Mouse (Mus musculus) ovary, postnatal 10 days (tissue): ENCODE measurements around the gene Myo1b.

ENCODE experiments used
- DNase-seq: peaks from one replicate; pipeline ENCODE4 v3.0.0; 2022; ENCODE audit warnings: low spot score

The Myo1b gene

GRCm38 (mm10) chr1:51782091-51782490 lies 133.8 kb downstream of the Myo1b start:
- no peak for DNase-seq

GRCm38 (mm10) chr1:51780357-51780756 lies 135.5 kb downstream of the Myo1b start:
- DNase-seq, result no peak

DNA sequence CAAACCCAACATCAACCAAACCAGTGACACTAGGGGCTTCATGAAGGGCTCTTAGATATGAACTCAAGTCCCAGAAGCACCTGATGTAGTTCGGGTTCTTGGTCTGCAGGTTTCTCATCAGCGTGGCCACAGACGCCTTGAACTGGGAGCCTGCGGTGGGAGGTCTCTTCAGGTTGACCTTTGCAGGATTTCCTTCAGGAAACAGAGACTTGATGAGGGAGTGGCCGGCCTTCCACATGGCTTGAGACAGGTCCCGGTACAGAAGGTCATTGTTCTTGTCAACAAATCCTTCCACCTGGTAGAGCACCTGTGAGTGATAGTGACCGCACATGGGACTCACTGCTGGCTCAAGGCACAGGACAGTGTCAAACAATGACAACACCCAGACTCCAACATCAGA lies 137.6 kb downstream of the Myo1b start:
- no peak for DNase-seq

DNA sequence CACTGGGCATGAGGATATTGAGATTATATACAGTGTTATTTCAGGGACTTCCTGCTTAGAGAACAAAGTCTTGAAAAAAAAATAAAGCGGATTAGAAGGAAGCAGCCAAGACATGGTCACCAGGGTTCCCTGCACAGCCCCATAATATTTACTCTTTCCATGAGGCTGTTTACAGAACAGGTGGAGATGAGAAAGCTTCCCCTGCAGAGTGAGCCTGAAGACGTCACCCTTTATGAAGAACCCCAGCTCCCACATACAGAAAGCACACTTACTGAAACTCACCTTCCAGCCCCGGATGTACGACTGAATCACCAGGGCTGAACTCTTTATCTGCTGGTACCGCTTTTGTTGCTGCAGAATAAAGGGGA lies 145.4 kb downstream of the Myo1b start:
- DNase-seq, result no peak

DNA sequence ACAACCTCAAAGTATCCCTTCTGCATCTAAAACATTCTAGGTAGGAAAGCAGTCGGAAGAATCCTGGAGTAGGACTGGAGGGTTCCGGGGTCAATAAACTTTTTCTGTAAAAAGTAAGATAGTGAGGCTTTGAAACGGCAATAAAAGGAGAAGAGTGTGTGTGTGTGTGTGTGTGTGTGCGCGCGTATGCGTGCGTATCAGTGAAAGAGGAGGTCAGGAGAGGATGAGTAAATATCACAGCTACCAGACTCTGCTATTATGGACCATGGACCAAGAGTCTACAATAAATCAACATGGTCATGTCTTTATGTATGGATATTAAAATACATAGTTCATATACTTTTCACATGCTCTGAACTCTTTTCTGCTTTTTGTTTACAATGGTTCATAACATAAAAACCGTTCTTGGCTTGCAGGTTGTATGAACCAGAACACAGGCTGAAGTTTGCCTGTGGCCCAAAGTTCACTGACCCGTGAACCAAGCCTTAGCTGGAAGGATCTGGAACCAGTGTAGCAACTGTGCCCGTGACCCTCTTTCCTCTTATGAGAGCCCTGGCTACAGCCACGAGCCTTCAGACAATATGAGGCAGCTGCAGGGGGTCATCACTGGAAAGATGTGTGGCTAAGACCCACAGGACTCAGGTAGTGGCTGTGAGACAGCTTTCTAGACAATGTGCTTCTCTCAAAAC lies 145.9 kb downstream of the Myo1b start:
- DNase-seq, result no peak

- DNase-seq, result no peak
These were observed 149.6 kb downstream of the Myo1b start for GRCm38 (mm10) chr1:51766271-51766670.

- no peak for DNase-seq
These were observed 150.7 kb downstream of the Myo1b start for GRCm38 (mm10) chr1:51765156-51765555.

DNA sequence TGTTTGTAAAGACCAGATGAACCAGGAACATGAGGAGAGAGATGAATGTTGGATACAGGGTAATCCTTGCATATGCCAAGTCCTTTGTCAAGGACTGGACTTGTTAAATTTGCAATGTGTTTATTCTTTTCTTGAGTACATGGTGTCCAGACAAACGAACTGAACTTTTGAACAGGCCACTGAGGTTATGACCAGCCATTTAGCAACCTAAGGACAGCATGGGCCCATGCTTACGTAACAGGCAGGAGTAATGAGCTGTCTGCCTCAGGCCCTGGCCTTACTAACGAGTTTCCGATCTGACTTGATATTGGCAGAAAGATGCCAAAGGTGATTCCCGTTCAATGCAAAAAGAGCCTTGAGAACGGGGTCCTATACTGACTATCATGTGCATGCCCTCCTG lies 156.2 kb downstream of the Myo1b start:
- no peak for DNase-seq

DNA sequence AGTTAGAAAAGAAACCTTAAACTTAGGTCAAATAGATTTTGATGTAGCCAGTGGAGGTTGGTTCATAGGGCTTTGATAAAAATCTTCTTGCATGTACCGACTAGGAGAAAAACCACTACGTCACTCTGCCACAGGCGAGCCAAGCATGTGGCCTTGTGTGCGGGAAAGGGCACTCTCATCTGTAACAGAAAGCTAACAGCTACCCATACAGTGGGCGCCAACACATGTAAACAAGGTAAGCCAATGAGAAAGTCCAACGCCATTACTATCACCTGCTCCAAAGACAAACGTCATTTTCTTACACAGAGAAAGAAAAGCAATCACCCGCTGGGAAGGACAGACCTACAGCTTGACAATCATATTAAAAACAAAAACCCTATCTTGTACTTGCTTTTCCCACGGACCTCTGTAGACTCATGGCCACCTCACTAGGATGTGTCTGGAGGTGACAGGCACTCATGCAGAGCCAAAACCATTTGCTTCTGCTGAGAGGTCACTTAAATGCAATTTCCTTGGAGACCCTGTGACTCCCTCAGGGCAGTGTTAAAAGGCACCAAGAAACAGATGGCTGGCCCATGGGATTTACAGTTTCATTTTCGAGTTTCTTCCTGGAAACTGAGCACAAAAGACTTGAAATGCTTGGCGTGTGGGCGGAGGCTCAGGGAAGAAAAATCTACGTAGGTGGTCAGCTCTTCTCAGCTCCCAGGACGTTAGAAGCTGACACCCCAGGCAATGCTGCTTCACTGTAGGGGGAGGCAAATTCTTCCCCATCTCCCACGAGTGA lies 157.4 kb downstream of the Myo1b start:
- no peak for DNase-seq

DNA sequence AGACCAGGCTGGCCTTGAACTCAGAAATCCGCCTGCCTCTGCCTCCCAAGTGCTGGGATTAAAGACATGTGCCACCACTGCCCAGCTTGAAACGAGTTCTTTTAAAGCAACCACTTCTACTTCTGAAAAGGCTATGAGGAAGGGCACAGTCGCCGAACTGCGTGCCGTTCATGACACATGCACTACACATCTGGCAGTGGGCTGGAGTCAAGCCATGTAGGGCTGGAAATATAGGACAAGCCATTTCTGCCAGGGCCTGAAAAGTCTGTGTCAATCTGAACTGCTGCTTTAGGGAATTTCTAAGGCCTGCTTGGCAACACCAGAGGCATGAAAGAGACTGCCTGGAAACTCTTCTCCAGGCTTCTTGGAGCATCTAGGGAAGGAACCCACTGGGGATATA lies 162.2 kb downstream of the Myo1b start:
- DNase-seq, result no peak

DNA sequence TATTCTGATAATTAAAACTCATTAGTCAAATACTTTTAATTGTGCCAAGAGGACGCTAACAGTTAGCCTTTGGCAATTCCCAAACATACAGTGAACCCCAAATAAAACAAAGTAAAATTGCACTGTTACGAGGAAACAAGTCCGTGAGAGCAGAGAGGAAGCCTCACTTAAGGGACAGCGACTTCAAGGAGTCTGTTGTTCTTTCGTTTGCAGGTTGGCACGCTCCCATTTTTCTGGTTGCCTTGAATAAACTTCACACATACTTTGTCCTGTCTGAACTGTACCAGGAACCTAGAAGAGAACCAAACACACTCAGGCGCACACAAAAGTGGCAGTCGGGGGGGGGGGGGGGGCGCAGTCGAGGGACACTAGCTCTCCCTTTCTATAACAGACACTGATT lies 164.9 kb downstream of the Myo1b start:
- DNase-seq, result no peak

DNA sequence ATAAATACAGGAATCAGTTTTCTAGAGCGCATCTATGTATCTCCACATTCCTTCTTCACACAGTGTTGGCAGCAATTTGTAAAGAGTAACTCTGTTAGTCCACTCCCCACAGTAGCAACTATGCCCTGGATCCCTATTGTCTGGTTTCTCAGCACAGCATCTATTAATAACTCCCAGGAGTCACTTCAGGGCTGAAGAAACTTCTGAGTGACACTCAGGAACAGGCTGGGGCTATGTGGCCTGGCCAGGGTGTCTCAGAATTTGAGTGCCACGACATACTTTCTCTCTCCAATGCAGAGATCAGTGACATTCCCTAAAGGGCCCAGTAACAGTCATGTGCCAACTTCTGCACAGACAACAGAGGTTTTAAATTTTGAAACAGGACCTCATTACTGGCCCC lies 167.6 kb downstream of the Myo1b start:
- DNase-seq, result no peak

DNA sequence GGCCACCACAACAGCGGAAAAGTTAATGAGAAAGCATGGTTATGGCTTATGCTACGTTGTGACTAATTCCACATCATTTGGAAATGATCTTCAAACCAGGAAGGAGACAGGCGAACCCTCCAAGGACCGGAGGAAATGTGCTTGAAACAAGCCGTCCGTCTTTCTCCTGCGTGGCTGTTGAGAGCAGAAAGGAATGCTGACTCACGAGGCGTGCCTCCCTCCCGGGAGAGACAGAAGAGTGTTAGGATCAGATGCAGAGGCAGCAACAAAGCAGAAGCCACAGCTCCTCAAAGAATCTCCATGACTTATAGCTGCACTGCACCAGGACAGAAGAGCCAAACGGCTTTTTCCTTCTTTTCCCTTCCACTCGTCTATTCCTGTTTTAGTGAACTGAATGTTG lies 168.4 kb downstream of the Myo1b start:
- DNase-seq, result no peak

- no peak for DNase-seq
These were observed 169.1 kb downstream of the Myo1b start for GRCm38 (mm10) chr1:51746711-51747240.

DNA sequence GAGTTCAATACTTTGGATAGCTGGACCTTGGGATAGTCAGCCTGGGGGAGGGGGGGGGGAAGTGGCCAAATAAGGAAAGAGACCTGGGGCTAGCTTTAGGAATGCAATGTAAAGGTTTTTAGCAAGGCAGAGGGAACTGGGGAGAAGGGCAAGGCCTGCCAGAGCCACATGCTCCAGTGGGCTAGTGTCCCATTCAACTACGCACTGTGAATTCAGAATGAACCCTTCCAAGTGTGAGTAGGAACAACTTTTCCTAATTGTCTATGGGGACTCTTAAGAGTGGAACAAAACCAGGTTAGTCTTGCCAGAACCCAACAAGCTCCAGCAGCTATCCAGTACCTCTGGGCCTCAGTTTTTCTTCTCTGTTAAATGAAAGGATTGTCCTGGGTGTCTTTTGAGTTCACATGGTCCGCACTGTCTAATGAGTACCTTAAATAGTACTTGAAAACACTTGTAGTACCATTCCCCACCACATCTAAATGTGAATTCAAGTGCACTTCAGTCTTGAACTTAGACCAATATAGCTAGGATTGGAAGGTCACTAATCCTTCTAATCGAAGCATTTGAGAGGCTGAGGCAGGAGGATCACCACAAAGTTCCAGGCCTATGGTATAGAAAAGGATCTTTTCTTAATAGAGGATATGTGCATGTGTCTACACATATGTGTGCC lies 172.0 kb downstream of the Myo1b start:
- DNase-seq, result no peak

DNA sequence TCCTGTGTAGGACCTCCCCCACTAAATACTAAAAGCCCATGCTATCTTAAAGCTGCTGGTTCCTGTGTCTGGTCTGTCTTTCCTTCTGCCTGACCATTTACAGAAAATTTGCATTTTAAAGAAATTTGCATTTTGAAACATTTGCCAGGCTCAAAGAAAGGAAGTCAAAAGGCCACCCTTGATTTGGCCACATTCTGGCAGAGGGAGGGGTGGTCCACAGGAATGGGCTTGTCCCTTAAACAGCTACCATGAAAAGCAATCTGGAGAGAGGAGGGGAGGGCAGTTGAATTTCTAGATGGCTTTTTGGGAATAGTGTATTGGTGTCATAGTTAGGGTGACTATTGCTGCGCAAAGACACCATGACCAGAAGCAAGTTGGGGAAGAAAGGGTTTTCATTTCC lies 173.3 kb downstream of the Myo1b start:
- no peak for DNase-seq

DNA sequence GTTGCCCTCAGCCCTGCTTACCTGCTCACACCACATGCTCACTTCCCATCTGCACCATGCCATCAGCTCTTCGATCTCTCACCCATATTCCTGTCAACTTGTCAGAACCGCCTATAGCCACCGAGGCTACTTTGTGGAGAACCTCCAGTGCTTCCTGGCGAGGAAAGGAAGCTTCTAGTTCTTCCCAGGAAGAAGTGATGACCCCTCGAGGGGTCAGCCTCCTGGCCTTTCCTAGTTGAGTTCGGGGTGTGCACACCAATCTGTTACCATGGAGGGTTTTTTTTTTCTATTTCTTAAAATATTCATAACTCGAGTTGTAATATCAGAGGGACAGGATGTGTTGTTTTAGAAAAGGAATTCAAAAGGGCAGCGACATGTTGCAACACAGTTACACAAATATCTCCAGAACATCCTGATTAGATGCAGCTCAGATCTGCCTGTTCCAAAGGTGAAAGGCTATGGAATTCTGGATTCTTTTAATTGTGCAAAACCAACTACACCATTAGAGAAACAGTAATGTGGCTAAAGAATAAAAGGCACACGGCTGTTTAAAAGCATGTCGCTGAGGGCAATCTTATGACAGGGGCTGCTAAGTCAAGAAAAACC lies 175.1 kb downstream of the Myo1b start:
- no peak for DNase-seq

GRCm38 (mm10) chr1:51739252-51739852 lies 176.5 kb downstream of the Myo1b start:
- DNase-seq, result no peak

- no peak for DNase-seq
These were observed 179.0 kb downstream of the Myo1b start for GRCm38 (mm10) chr1:51736822-51737221.

GRCm38 (mm10) chr1:51734721-51735120 lies 181.2 kb downstream of the Myo1b start:
- DNase-seq, result no peak

GRCm38 (mm10) chr1:51729407-51729806 lies 186.5 kb downstream of the Myo1b start:
- no peak for DNase-seq

- no peak for DNase-seq
These were observed 187.1 kb downstream of the Myo1b start for GRCm38 (mm10) chr1:51728816-51729215.
